In the genomic region with DNA sequence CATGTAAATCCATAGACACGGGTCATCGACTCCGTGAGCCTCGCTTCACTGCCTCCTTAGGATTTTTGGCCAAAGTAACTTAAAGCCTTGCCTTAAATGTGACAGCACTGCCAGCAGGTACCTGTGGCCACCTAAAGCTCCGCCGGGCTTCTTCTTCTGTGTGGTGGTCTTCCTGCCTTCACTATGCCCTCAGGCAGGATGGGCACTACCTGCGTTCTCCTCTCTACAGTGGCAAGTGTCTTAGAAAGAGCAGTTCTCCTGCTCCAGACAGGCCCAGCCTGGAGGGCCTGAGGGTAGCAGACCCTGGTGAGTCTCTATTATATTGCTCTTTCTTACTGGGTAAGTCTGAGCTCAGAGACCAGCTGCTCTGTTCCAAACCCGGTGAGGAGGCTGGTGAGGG, we compare ENCODE assay signal across 19 mouse cellular contexts.
DNase-seq lines count a peak whose midpoint lies in the region; ATAC-seq lines count a peak whose summit lies in the region.
"Had no signal": no experiment of that assay in that cellular context is flagged by ENCODE, and none has a peak within 500 bp of the region (broad histone marks: within the 10 kb centered on the region; RNA-seq: fewer than 3 reads in every experiment).

No protein-coding gene starts in this region.

- no peaks in the 10 kb centered on the region for H3K27me3 ChIP-seq in kidney, embryonic 15.5 days
- H3K27me3 ChIP-seq in midbrain, embryonic 10.5 days (ENCODE audit: low read depth, poor library complexity, severe bottlenecking): no peaks in the 10 kb centered on the region
- no peaks in the 10 kb centered on the region for H3K27me3 ChIP-seq in midbrain, embryonic 14.5 days (ENCODE audit: control insufficient read depth, insufficient read depth, low read length)
- H3K27me3 ChIP-seq: embryonic facial prominence, embryonic 12.5 days; forebrain, embryonic 12.5 days; heart, embryonic 15.5 days; hindbrain, embryonic 13.5 days had no signal

- DNase-seq in heart, adult 11 months: peak; percentile 72
- no peak for DNase-seq in heart, adult 9 months (ENCODE audit: low spot score in 2 of 2)
- no peak for DNase-seq in kidney, adult 18-20 months
- DNase-seq in midbrain, embryonic 10.5 days (ENCODE audit: low spot score): no peak
- no peak for DNase-seq in midbrain, embryonic 14.5 days
- DNase-seq in adrenal gland, adult 8-10 months: no peak
- DNase-seq: adrenal gland, postnatal 14 days; cerebellum, adult 11-12 months; cerebellum, adult 9-10 months; cerebellum, postnatal 25 days; forebrain, postnatal 0 days; gastrocnemius, postnatal 14 days; heart, postnatal 14 days had no signal

- H3K27ac ChIP-seq in kidney, embryonic 15.5 days: peak overlapping the region; percentile 54; the same call in 1 of the 2 replicates
- peak overlapping the region; percentile 55; the same call in 1 of the 2 replicates for H3K27ac ChIP-seq in midbrain, embryonic 10.5 days (replicated peaks)
- H3K27ac ChIP-seq in midbrain, embryonic 14.5 days (replicated peaks; ENCODE audit: low read depth, low read length): no peak overlapping the region
- H3K27ac ChIP-seq: embryonic facial prominence, embryonic 12.5 days; forebrain, embryonic 12.5 days; heart, embryonic 10.5 days; heart, embryonic 15.5 days; hindbrain, embryonic 13.5 days had no signal

- H3K36me3 ChIP-seq in kidney, embryonic 15.5 days: 0 out of 2 replicates have a peak, but pooled peaks cover 4% of the 10 kb centered on the region
- no peaks in the 10 kb centered on the region for H3K36me3 ChIP-seq in midbrain, embryonic 10.5 days
- H3K36me3 ChIP-seq in midbrain, embryonic 14.5 days (ENCODE audit: control insufficient read depth, insufficient read depth, low read length): no peaks in the 10 kb centered on the region
- H3K36me3 ChIP-seq: embryonic facial prominence, embryonic 12.5 days; forebrain, embryonic 12.5 days; heart, embryonic 15.5 days; hindbrain, embryonic 13.5 days had no signal

- peaks cover 14% of the 10 kb centered on the region for H3K4me1 ChIP-seq in kidney, embryonic 15.5 days
- H3K4me1 ChIP-seq in midbrain, embryonic 10.5 days: peaks cover 11% of the 10 kb centered on the region
- H3K4me1 ChIP-seq in midbrain, embryonic 14.5 days (ENCODE audit: control insufficient read depth, insufficient read depth, low read length): no peaks in the 10 kb centered on the region
- H3K4me1 ChIP-seq: embryonic facial prominence, embryonic 12.5 days; hindbrain, embryonic 13.5 days had no signal

- no peak overlapping the region for H3K4me2 ChIP-seq in kidney, embryonic 15.5 days
- H3K4me2 ChIP-seq in midbrain, embryonic 14.5 days (ENCODE audit: low read length): no peak overlapping the region
- H3K4me2 ChIP-seq: embryonic facial prominence, embryonic 12.5 days; forebrain, embryonic 12.5 days; heart, embryonic 15.5 days; hindbrain, embryonic 13.5 days had no signal

- 76% methylated on average over 8 of the region's 8 CpGs for WGBS in kidney, embryonic 15.5 days
- WGBS in midbrain, embryonic 10.5 days: 85% methylated on average over 8 of the region's 8 CpGs
- 74% methylated on average over 8 of the region's 8 CpGs for WGBS in midbrain, embryonic 14.5 days

- peak; percentile 52; the same call in 1 of the 2 replicates for ATAC-seq in kidney, embryonic 15.5 days (replicated peaks; ENCODE audit: low FRiP score)
- ATAC-seq in midbrain, embryonic 14.5 days (ENCODE audit: low FRiP score, low TSS enrichment): no peak
- ATAC-seq: forebrain, postnatal 0 days had no signal

- no peak overlapping the region for H3K4me3 ChIP-seq in kidney, embryonic 15.5 days (replicated peaks)
- no peak overlapping the region for H3K4me3 ChIP-seq in midbrain, embryonic 10.5 days
- no peak overlapping the region for H3K4me3 ChIP-seq in midbrain, embryonic 14.5 days (replicated peaks; ENCODE audit: low read depth, low read length)
- H3K4me3 ChIP-seq: embryonic facial prominence, embryonic 12.5 days; forebrain, embryonic 12.5 days; heart, embryonic 10.5 days; heart, embryonic 15.5 days; hindbrain, embryonic 13.5 days had no signal

- no peak overlapping the region for H3K9ac ChIP-seq in kidney, embryonic 15.5 days
- H3K9ac ChIP-seq in midbrain, embryonic 14.5 days (replicated peaks; ENCODE audit: low read length): no peak overlapping the region
- H3K9ac ChIP-seq: embryonic facial prominence, embryonic 12.5 days; forebrain, embryonic 12.5 days; forebrain, postnatal 0 days; heart, embryonic 15.5 days; hindbrain, embryonic 13.5 days had no signal

- H3K9me3 ChIP-seq in kidney, embryonic 15.5 days (replicated peaks): no peaks in the 10 kb centered on the region
- no peaks in the 10 kb centered on the region for H3K9me3 ChIP-seq in midbrain, embryonic 10.5 days (replicated peaks)
- H3K9me3 ChIP-seq in midbrain, embryonic 14.5 days (ENCODE audit: control insufficient read depth, low read length): no peaks in the 10 kb centered on the region
- H3K9me3 ChIP-seq: embryonic facial prominence, embryonic 12.5 days; forebrain, embryonic 12.5 days; heart, embryonic 10.5 days; heart, embryonic 15.5 days; hindbrain, embryonic 13.5 days had no signal
